Mouse (Mus musculus) stomach, postnatal 0 days (tissue): ENCODE results near the gene Tenm4.

ENCODE experiments used
- CTCF ChIP-seq: IDR thresholded peaks from 2 replicates; pipeline ENCODE4 v1.5.1; 2016; ENCODE audit warnings: antibody characterized with exemption, low read depth, mild to moderate bottlenecking, moderate library complexity
- EP300 ChIP-seq: optimal IDR thresholded peaks from 2 replicates; pipeline ENCODE3; 2016; ENCODE audit warnings: antibody characterized with exemption

DNA sequence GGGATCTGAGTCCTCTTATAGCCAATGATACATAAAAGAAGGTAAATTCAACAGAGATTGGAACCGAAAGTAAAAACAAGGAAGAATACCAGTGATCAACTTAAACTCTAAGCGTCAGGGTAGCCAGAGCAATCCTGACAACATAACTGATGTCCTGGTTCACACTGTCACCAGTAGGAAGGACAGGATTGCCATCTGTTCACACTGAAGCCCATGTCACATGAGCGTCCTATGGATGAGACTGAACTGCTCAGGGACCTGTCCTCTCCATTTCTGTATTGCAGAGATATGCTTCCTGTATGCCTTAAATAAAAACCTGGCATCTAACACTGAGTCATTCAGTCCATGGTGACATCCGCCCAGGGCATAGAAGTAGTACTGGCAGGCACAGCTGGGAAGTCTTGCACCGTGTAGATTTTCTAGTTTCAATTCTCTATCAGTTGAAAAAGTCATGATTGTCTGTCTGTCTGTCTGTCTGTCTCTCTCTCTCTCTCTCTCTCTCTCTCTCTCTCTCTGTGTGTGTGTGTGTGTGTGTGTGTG is 684.9 kb downstream of the Tenm4 start:
- TF ChIP-seq CTCF (no peak), EP300 (no peak)
